Mouse (Mus musculus): ENCODE data around the gene Enthd1. TPM values are rescaled to one million over a fixed set of nuclear protein-coding genes. Genes with fewer than 3 reads are reported as not detected.

Gene Enthd1
- polyA plus RNA-seq, 1 experiment from 2014 or later = not detected

DNA sequence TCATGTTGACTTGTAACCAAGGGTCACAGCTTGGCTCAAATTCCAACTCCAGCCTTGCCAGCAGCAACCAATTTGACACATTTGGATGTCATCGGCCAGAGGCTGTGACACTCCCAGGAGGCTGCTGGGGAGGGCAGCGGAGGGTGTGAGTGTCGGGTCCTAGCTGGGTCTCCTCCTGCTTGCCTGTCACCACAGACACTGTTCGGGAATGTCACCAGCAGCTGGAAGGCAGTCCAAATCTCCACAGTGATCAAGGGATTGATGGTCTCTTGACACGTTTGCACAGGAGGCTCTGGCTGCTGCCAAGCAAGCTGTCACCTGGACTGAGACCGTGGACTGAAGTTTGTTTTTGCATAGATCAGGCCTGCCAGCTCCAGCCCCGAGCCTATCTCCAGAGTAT lies 154.3 kb downstream of the Enthd1 start:
- no peaks in the 10 kb centered on the region for H3K27me3 ChIP-seq (ENCODE audit: control insufficient read depth, insufficient read depth, low read length)
- no peaks in the 10 kb centered on the region for H3K36me3 ChIP-seq (ENCODE audit: control insufficient read depth, insufficient read depth, low read length)
- no peak overlapping the region for H3K9ac ChIP-seq (ENCODE audit: low read length)
- DNase-seq (ENCODE audit: low spot score) = no peak
- ATAC-seq (replicated peaks; ENCODE audit: low FRiP score) = no peak
- 83% methylated on average over 7 of the region's 7 CpGs for WGBS
- no peak overlapping the region for H3K4me2 ChIP-seq (ENCODE audit: low read depth, low read length, severe bottlenecking)
- H3K27ac ChIP-seq (ENCODE audit: low read depth, low read length) = no peak overlapping the region
- no peak overlapping the region for H3K4me3 ChIP-seq (ENCODE audit: low read depth, low read length)
- H3K4me1 ChIP-seq (replicated peaks; ENCODE audit: control insufficient read depth, insufficient read depth, low read length) = no peaks in the 10 kb centered on the region
- no peaks in the 10 kb centered on the region for H3K9me3 ChIP-seq (ENCODE audit: control insufficient read depth, low read length)

DNA sequence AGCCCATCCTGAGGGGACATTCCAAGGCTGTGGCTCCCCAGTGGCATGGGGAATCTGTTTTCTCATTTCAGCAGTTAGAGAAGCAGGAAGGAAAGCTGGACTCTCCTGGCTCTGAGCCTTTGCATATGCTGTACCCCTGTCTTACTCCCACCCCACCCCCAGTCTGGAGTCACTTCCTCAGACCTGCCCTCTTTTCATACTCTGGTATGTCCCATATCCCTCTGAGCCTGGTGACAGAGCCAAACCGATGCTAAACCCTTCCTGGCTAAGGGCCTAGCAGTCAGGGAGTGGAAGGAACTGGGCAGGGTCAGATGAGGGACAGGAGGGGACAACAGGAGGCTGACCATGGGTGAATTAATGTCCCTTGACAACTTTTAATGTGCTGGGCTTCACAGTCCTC lies 157.1 kb downstream of the Enthd1 start:
- no peak for DNase-seq (ENCODE audit: low spot score)
- Histone ChIP-seq H3K9me3 (ENCODE audit: control insufficient read depth, low read length) (no peaks in the 10 kb centered on the region), H3K9ac (ENCODE audit: low read length) (no peak overlapping the region), H3K36me3 (ENCODE audit: control insufficient read depth, insufficient read depth, low read length) (no peaks in the 10 kb centered on the region; the same call in 1 of the 2 replicates), H3K4me3 (ENCODE audit: low read depth, low read length) (no peak overlapping the region), H3K4me2 (ENCODE audit: low read depth, low read length, severe bottlenecking) (no peak overlapping the region), H3K27ac (ENCODE audit: low read depth, low read length) (no peak overlapping the region), H3K27me3 (ENCODE audit: control insufficient read depth, insufficient read depth, low read length) (no peaks in the 10 kb centered on the region), H3K4me1 (replicated peaks; ENCODE audit: control insufficient read depth, insufficient read depth, low read length) (no peaks in the 10 kb centered on the region)
- 65% methylated on average over 1 of the region's 1 CpGs for WGBS
- no peak for ATAC-seq (replicated peaks; ENCODE audit: low FRiP score)

Other genes with a start within 250 kb of the Enthd1 start
- gene Grap2, start 7.4 kb upstream of the Enthd1 start, polyA plus RNA-seq (2014; fragmentation: Nextera tagmentation; extraction: Ambion mirVana) = 3.0 and 4.2 TPM in 2 replicates
- gene Fam83f, start 106.7 kb upstream of the Enthd1 start, polyA plus RNA-seq (2014; fragmentation: Nextera tagmentation; extraction: Ambion mirVana) = 0.32 and 0.51 TPM in 2 replicates
- gene Tnrc6b, start 146.2 kb upstream of the Enthd1 start, polyA plus RNA-seq (2014; fragmentation: Nextera tagmentation; extraction: Ambion mirVana) = 20.8 and 23.3 TPM in 2 replicates

Measured in forebrain, embryonic 11.5 days (tissue).